ENCODE assay signal across 15 mouse cellular contexts in the genomic region with DNA sequence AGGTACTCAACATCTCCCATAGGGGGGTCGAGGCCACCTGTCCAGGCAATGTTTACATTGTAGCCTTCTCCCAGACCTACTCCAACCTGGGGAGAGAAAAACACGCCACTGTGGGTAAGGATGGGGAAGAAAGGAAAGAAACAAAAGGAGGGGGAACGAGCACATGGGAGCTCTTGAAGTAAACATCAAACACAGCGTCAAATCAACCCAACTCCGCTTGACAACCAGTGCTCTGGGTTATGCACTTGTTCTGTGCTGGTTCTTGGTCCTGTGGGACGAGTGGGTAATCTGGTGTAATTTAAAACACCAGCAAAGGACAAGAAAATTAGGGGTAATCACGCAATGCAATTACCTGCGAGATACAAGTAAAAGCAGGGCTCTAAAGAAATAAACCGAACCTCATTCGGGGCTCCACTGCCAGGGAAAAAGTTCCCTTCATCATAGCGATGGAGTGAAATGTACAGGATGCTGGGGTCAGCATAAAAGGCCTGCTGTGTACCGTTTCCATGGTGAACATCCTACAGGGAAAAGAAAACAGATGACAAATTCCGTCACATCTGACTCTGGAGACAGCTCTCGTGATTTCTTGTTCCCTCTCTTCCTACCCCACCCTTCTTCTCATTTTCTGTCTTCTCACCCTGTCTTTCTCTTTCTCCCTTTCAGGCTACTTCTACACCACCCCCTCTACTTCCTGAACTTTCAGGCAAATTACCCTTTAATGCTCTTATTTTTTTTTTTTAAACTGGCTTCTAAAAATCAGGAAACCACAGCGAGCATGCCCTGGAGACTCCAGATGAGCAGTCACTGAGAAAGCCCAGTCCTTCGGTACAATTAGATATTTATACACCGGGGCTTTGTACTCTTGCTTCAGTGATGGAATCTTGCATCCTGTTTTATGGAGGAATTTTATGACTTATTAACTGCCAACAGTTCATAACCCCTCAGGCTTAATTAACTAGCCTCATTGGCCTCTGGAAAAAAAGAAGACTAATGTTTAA.
DNase-seq lines count a peak whose midpoint lies in the region; ATAC-seq and TF ChIP-seq lines count a peak whose summit lies in the region.
"Had no signal": no experiment of that assay in that cellular context is flagged by ENCODE, and none has a peak within 500 bp of the region (broad histone marks: within the 10 kb centered on the region; RNA-seq: fewer than 3 reads in every experiment).

No protein-coding gene starts in this region.

- WGBS in forebrain, embryonic 14.5 days = 66% methylated on average over 17 of the region's 17 CpGs
- 60% methylated on average over 17 of the region's 17 CpGs for WGBS in forebrain, postnatal 0 days
- WGBS in embryonic facial prominence, embryonic 11.5 days = 21% methylated on average over 17 of the region's 17 CpGs
- WGBS in limb, embryonic 10.5 days = 18% methylated on average over 17 of the region's 17 CpGs
- WGBS in heart, embryonic 11.5 days (ENCODE audit: insufficient replicate concordance) = 64% methylated on average over 17 of the region's 17 CpGs
- WGBS in lung, postnatal 0 days = 52% methylated on average over 17 of the region's 17 CpGs

- no peak for ATAC-seq in forebrain, embryonic 14.5 days
- no peak for ATAC-seq in forebrain, postnatal 0 days
- ATAC-seq in embryonic facial prominence, embryonic 11.5 days (replicated peaks; ENCODE audit: insufficient number of reproducible peaks, low FRiP score, low TSS enrichment, low read depth) = peak; percentile 78
- ATAC-seq in heart, embryonic 11.5 days (replicated peaks; ENCODE audit: insufficient number of reproducible peaks, low FRiP score, low TSS enrichment) = no peak
- no peak for ATAC-seq in lung, postnatal 0 days
- ATAC-seq: liver, postnatal 0 days had no signal

- no peak overlapping the region for H3K4me3 ChIP-seq in forebrain, embryonic 14.5 days (ENCODE audit: low read depth, low read length)
- H3K4me3 ChIP-seq in forebrain, postnatal 0 days (ENCODE audit: low read depth, low read length) = no peak overlapping the region
- no peak overlapping the region for H3K4me3 ChIP-seq in embryonic facial prominence, embryonic 11.5 days (ENCODE audit: low read depth, low read length)
- peak overlapping the region; percentile 29 for H3K4me3 ChIP-seq in limb, embryonic 10.5 days
- no peak overlapping the region for H3K4me3 ChIP-seq in heart, embryonic 11.5 days (ENCODE audit: low read depth, low read length)
- no peak overlapping the region for H3K4me3 ChIP-seq in lung, postnatal 0 days (ENCODE audit: low read depth, low read length)
- H3K4me3 ChIP-seq: heart, embryonic 10.5 days; megakaryocyte, embryonic 14.5 days had no signal

- no peak for TF ChIP-seq CTCF in forebrain, postnatal 0 days (IDR thresholded peaks at IDR 0.05; ENCODE audit: low read depth)
- no peak for TF ChIP-seq CTCF in lung, postnatal 0 days (IDR thresholded peaks at IDR 0.05)

- TF ChIP-seq EP300 in lung, postnatal 0 days (IDR thresholded peaks at IDR 0.05) = no peak

- no peak overlapping the region for H3K4me2 ChIP-seq in forebrain, embryonic 14.5 days (ENCODE audit: low read length)
- H3K4me2 ChIP-seq in forebrain, postnatal 0 days (ENCODE audit: low read depth) = no peak overlapping the region
- H3K4me2 ChIP-seq in embryonic facial prominence, embryonic 11.5 days (ENCODE audit: low read depth, low read length) = no peak overlapping the region
- H3K4me2 ChIP-seq in heart, embryonic 11.5 days = no peak overlapping the region
- H3K4me2 ChIP-seq in lung, postnatal 0 days (replicated peaks; ENCODE audit: low read depth, low read length) = no peak overlapping the region

- peak; percentile 14 for DNase-seq in forebrain, embryonic 14.5 days (ENCODE audit: low spot score)
- DNase-seq in forebrain, postnatal 0 days = no peak
- peak; percentile 45 for DNase-seq in 416B (ENCODE audit: low read depth)
- peak; percentile 84 for DNase-seq in embryonic facial prominence, embryonic 11.5 days (ENCODE audit: low spot score)
- DNase-seq in limb, embryonic 10.5 days (ENCODE audit: low spot score) = peak; percentile 41
- no peak for DNase-seq in lung, postnatal 0 days (ENCODE audit: low spot score)
- no peak for DNase-seq in thymus, adult 18-20 months
- DNase-seq: cerebellum, postnatal 25 days; kidney, adult 11 months; layer of hippocampus, postnatal 36 days; liver, postnatal 0 days had no signal

- no peaks in the 10 kb centered on the region for H3K9me3 ChIP-seq in forebrain, embryonic 14.5 days (replicated peaks; ENCODE audit: control insufficient read depth, low read length)
- H3K9me3 ChIP-seq in forebrain, postnatal 0 days (ENCODE audit: low read length) = no peaks in the 10 kb centered on the region
- H3K9me3 ChIP-seq in embryonic facial prominence, embryonic 11.5 days (replicated peaks; ENCODE audit: control insufficient read depth, low read length) = no peaks in the 10 kb centered on the region
- H3K9me3 ChIP-seq in limb, embryonic 10.5 days (replicated peaks) = no peaks in the 10 kb centered on the region
- H3K9me3 ChIP-seq in heart, embryonic 11.5 days (replicated peaks; ENCODE audit: control insufficient read depth, low read length) = no peaks in the 10 kb centered on the region
- no peaks in the 10 kb centered on the region for H3K9me3 ChIP-seq in lung, postnatal 0 days (ENCODE audit: low read length)
- H3K9me3 ChIP-seq: heart, embryonic 10.5 days; megakaryocyte, embryonic 14.5 days had no signal

- H3K4me1 ChIP-seq in forebrain, embryonic 14.5 days (ENCODE audit: control insufficient read depth, insufficient read depth, low read length) = peaks cover 5% of the 10 kb centered on the region; the same call in 1 of the 2 replicates
- no peaks in the 10 kb centered on the region for H3K4me1 ChIP-seq in forebrain, postnatal 0 days (ENCODE audit: insufficient read depth)
- H3K4me1 ChIP-seq in embryonic facial prominence, embryonic 11.5 days (ENCODE audit: control insufficient read depth, insufficient read depth, low read length) = 0 out of 2 replicates have a peak, but pooled peaks cover 4% of the 10 kb centered on the region
- H3K4me1 ChIP-seq in limb, embryonic 10.5 days = peaks cover 51% of the 10 kb centered on the region
- H3K4me1 ChIP-seq in heart, embryonic 11.5 days (ENCODE audit: control insufficient read depth, insufficient read depth, low read length) = no peaks in the 10 kb centered on the region
- H3K4me1 ChIP-seq in lung, postnatal 0 days (ENCODE audit: insufficient read depth, low read depth, low read length) = no peaks in the 10 kb centered on the region
- H3K4me1 ChIP-seq: heart, embryonic 10.5 days; megakaryocyte, embryonic 14.5 days had no signal

- H3K36me3 ChIP-seq in forebrain, embryonic 14.5 days (ENCODE audit: control insufficient read depth, insufficient read depth, low read length) = no peaks in the 10 kb centered on the region
- H3K36me3 ChIP-seq in forebrain, postnatal 0 days (ENCODE audit: insufficient read depth) = no peaks in the 10 kb centered on the region
- H3K36me3 ChIP-seq in embryonic facial prominence, embryonic 11.5 days (replicated peaks; ENCODE audit: control insufficient read depth, insufficient read depth, low read depth, low read length) = no peaks in the 10 kb centered on the region
- H3K36me3 ChIP-seq in limb, embryonic 10.5 days = no peaks in the 10 kb centered on the region
- H3K36me3 ChIP-seq in heart, embryonic 11.5 days (ENCODE audit: control insufficient read depth, insufficient read depth, low read length) = no peaks in the 10 kb centered on the region
- H3K36me3 ChIP-seq in lung, postnatal 0 days (ENCODE audit: insufficient read depth, low read length) = no peaks in the 10 kb centered on the region
- H3K36me3 ChIP-seq: G1E; heart, embryonic 10.5 days had no signal

- no peak overlapping the region for H3K9ac ChIP-seq in forebrain, embryonic 14.5 days (ENCODE audit: low read length)
- H3K9ac ChIP-seq in forebrain, postnatal 0 days = no peak overlapping the region
- peak overlapping the region; percentile 2; the same call in 1 of the 2 replicates for H3K9ac ChIP-seq in embryonic facial prominence, embryonic 11.5 days (replicated peaks; ENCODE audit: low read length)
- no peak overlapping the region for H3K9ac ChIP-seq in heart, embryonic 11.5 days (ENCODE audit: low read depth, low read length)
- no peak overlapping the region for H3K9ac ChIP-seq in lung, postnatal 0 days (replicated peaks; ENCODE audit: low read depth)
- H3K9ac ChIP-seq: liver, postnatal 0 days had no signal

- H3K27me3 ChIP-seq in forebrain, embryonic 14.5 days (replicated peaks; ENCODE audit: control insufficient read depth, insufficient read depth, low read length) = no peaks in the 10 kb centered on the region
- H3K27me3 ChIP-seq in forebrain, postnatal 0 days (ENCODE audit: insufficient read depth, low read length) = no peaks in the 10 kb centered on the region
- no peaks in the 10 kb centered on the region for H3K27me3 ChIP-seq in embryonic facial prominence, embryonic 11.5 days (ENCODE audit: control insufficient read depth, insufficient read depth, low read length)
- H3K27me3 ChIP-seq in limb, embryonic 10.5 days (ENCODE audit: low read depth, poor library complexity, severe bottlenecking) = no peaks in the 10 kb centered on the region
- H3K27me3 ChIP-seq in heart, embryonic 11.5 days (ENCODE audit: control insufficient read depth, insufficient read depth, low read length) = no peaks in the 10 kb centered on the region
- H3K27me3 ChIP-seq in lung, postnatal 0 days (replicated peaks; ENCODE audit: insufficient read depth, low read length) = no peaks in the 10 kb centered on the region
- H3K27me3 ChIP-seq: megakaryocyte, embryonic 14.5 days had no signal

- H3K27ac ChIP-seq in forebrain, embryonic 14.5 days (ENCODE audit: low read depth, low read length) = no peak overlapping the region
- no peak overlapping the region for H3K27ac ChIP-seq in forebrain, postnatal 0 days (ENCODE audit: low read depth, low read length)
- peak overlapping the region; percentile 58 for H3K27ac ChIP-seq in embryonic facial prominence, embryonic 11.5 days (replicated peaks; ENCODE audit: low read depth, low read length)
- H3K27ac ChIP-seq in limb, embryonic 10.5 days = peak overlapping the region; percentile 85
- no peak overlapping the region for H3K27ac ChIP-seq in heart, embryonic 11.5 days (ENCODE audit: low read depth, low read length)
- no peak overlapping the region for H3K27ac ChIP-seq in lung, postnatal 0 days (ENCODE audit: low read length)
- H3K27ac ChIP-seq: heart, embryonic 10.5 days had no signal

Comparison
In these comparisons a context has a peak if more than half of its experiments do, and no peak if none do; other contexts are left out.
1. DNase-seq: peak in forebrain, embryonic 14.5 days (single experiment), 416B (single experiment), embryonic facial prominence, embryonic 11.5 days (single experiment) and limb, embryonic 10.5 days (single experiment); none in forebrain, postnatal 0 days (single experiment), lung, postnatal 0 days (single experiment) and thymus, adult 18-20 months (0 of 2).
2. H3K27ac ChIP-seq: peak in embryonic facial prominence, embryonic 11.5 days (single experiment) and limb, embryonic 10.5 days (single experiment); none in forebrain, embryonic 14.5 days (single experiment), forebrain, postnatal 0 days (single experiment), heart, embryonic 11.5 days (single experiment) and lung, postnatal 0 days (single experiment).